Mouse (Mus musculus): ENCODE results near the gene Myrf. TPM values are rescaled to one million over a fixed set of nuclear protein-coding genes. Genes with fewer than 3 reads are reported as not detected.
A peak's percentile ranks its signal among the peaks of the same experiment; 100 is the strongest.

Myrf gene
- polyA plus RNA-seq, 1 experiment from 2014 or later: 16.2 TPM

- Histone ChIP-seq H3K27me3 (replicated peaks) (peaks cover 41% of the 10 kb centered on the region), H3K9me3 (replicated peaks) (no peaks in the 10 kb centered on the region), H3K9ac (no peak overlapping the region), H3K27ac (ENCODE audit: poor library complexity, severe bottlenecking) (no peak overlapping the region), H3K4me2 (no peak overlapping the region), H3K4me1 (replicated peaks) (peaks cover 23% of the 10 kb centered on the region), H3K4me3 (no peak overlapping the region), H3K36me3 (no peaks in the 10 kb centered on the region)
- peak; percentile 54 for ATAC-seq (ENCODE audit: insufficient number of reproducible peaks, low FRiP score)
- 20% methylated on average over 6 of the region's 6 CpGs for WGBS
Measured at GRCm38 (mm10) chr19:10247165-10247564, 6.6 kb upstream of the Myrf start.

DNA sequence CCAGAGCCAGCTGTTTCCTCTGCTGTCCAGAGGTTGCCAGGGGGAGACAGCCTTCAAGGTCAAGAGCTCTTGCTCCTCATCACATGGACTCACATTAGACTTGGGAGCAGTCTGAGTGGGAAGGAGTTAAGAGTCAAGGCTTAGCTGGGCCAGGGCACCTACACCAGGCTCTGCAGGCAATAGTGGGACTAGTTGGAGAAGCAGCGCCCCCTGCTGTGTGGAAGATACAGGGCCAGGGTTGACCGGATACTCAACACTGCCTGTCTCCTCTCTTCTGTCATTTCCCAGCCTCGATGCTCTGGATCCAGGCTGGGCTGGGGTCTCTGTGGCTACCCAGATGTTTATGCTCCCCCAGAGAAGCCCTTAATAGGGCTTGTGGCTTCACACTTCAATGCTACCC, 3.6 kb upstream of the Myrf start:
- no peaks in the 10 kb centered on the region for H3K9me3 ChIP-seq (replicated peaks)
- no peak overlapping the region for H3K9ac ChIP-seq
- peaks cover 28% of the 10 kb centered on the region for H3K27me3 ChIP-seq (replicated peaks)
- no peak overlapping the region for H3K27ac ChIP-seq (ENCODE audit: poor library complexity, severe bottlenecking)
- no peaks in the 10 kb centered on the region for H3K36me3 ChIP-seq
- H3K4me1 ChIP-seq (replicated peaks): peaks cover 40% of the 10 kb centered on the region
- ATAC-seq (ENCODE audit: insufficient number of reproducible peaks, low FRiP score): no peak
- H3K4me3 ChIP-seq: no peak overlapping the region
- no peak overlapping the region for H3K4me2 ChIP-seq
- WGBS: 14% methylated on average over 3 of the region's 3 CpGs

DNA sequence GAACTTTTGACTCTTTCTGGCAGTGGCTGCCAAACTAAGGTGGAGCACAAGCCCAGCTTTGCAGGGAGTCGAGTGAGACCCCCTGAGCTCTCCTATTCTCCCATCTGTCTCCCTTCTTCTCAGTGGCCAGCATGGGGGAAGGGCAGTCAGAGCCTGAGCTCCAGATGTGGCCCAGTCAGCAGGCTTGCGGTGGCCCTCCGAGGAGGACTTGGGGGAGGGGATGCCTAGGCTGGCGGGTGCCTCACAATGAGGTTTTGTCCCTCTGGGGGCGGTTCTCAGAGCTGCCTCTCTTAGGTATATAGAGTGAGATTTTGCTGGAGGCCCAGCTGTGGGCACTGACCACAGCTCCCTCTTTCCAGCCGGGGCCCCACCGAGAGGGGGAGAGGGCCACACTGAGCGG, 2.4 kb upstream of the Myrf start:
- no peak overlapping the region for H3K4me2 ChIP-seq
- no peaks in the 10 kb centered on the region for H3K9me3 ChIP-seq (replicated peaks)
- no peak overlapping the region for H3K9ac ChIP-seq
- no peak overlapping the region for H3K4me3 ChIP-seq
- H3K27me3 ChIP-seq (replicated peaks): peaks cover 23% of the 10 kb centered on the region
- no peak overlapping the region for H3K27ac ChIP-seq (ENCODE audit: poor library complexity, severe bottlenecking)
- 9% methylated on average over 8 of the region's 8 CpGs for WGBS
- H3K4me1 ChIP-seq (replicated peaks): peaks cover 47% of the 10 kb centered on the region
- no peak for ATAC-seq (ENCODE audit: insufficient number of reproducible peaks, low FRiP score)
- no peaks in the 10 kb centered on the region for H3K36me3 ChIP-seq

DNA sequence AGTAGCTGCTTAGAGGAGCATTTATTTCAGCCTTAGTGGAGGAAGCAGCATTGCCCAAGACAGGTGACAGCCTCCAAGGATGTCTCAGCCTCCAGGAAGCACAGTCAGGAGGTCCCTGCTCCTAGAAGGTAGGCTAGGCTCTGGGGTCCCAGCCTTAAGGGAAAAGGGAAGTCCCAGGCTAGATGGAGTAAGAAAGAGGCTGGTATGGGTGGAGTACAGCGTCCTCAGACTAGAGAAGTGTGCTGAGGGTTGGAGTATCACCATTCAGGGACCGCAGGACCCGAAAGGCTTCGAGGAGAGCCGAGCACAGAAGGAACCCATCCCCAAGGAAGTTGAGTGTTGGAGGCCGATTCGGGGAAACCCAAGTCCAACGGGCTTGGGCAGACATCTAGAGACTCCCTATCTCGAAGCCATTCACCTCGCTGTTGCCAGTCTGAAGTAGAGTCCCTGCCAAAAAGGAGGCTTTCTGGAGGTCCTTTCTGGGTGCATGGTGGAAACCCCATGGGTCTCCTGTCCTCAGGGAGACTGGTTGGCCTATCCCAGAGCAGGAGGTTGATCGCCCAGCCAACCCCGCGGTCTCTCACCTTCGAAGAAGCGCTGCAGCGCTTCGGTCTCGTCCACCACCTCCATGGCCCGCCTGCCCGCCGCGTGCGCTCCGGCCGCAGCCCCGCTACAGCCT, 434 bp downstream of the Myrf start:
- peak overlapping the region; percentile 75 for H3K9ac ChIP-seq
- H3K27ac ChIP-seq (ENCODE audit: poor library complexity, severe bottlenecking): peak overlapping the region; percentile 45
- no peaks in the 10 kb centered on the region for H3K36me3 ChIP-seq
- no peak for ATAC-seq (ENCODE audit: insufficient number of reproducible peaks, low FRiP score)
- H3K4me2 ChIP-seq: peak overlapping the region; percentile 77
- peaks cover 10% of the 10 kb centered on the region for H3K27me3 ChIP-seq (replicated peaks)
- H3K9me3 ChIP-seq (replicated peaks): no peaks in the 10 kb centered on the region
- WGBS: 2% methylated on average over 26 of the region's 26 CpGs
- H3K4me3 ChIP-seq: peak overlapping the region; percentile 53
- peaks cover 45% of the 10 kb centered on the region for H3K4me1 ChIP-seq (replicated peaks)

- peaks cover 45% of the 10 kb centered on the region for H3K4me1 ChIP-seq (replicated peaks)
- H3K27ac ChIP-seq (ENCODE audit: poor library complexity, severe bottlenecking): peak overlapping the region; percentile 53
- H3K27me3 ChIP-seq (replicated peaks): peaks cover 10% of the 10 kb centered on the region
- H3K4me3 ChIP-seq: peak overlapping the region; percentile 53
- H3K9me3 ChIP-seq (replicated peaks): no peaks in the 10 kb centered on the region
- WGBS: 9% methylated on average over 2 of the region's 2 CpGs
- no peaks in the 10 kb centered on the region for H3K36me3 ChIP-seq
- H3K4me2 ChIP-seq: peak overlapping the region; percentile 77
- H3K9ac ChIP-seq: peak overlapping the region; percentile 75
- ATAC-seq (ENCODE audit: insufficient number of reproducible peaks, low FRiP score): no peak
Measured at GRCm38 (mm10) chr19:10239419-10239818, 1.1 kb downstream of the Myrf start.

DNA sequence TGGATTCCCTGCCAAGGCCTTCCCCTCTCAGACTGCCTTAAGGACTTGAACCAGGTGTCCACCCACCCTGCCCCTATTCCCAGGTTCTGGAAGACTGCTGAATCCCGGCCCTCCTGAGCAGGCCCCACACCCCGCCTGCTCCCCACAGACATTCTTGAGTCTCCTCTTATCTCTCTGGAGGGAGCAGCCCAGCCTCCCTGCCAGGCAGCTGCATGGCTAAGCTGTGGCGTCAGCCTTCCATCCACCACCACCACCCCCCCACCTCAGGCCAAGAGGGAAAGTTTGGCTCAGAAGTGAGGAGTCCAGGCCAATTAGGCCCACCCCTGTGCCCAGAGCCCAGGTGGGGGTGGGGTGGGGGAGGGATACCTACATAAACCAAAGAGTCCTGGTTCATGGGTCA, 2.1 kb downstream of the Myrf start:
- Histone ChIP-seq H3K9ac (0 out of 2 replicates have a peak overlapping the region, but pooled peaks have one; percentile 20), H3K27me3 (replicated peaks) (peaks cover 10% of the 10 kb centered on the region), H3K4me2 (peak overlapping the region; percentile 77), H3K4me3 (no peak overlapping the region), H3K9me3 (replicated peaks) (no peaks in the 10 kb centered on the region), H3K27ac (ENCODE audit: poor library complexity, severe bottlenecking) (peak overlapping the region; percentile 61), H3K4me1 (replicated peaks) (peaks cover 45% of the 10 kb centered on the region), H3K36me3 (no peaks in the 10 kb centered on the region)
- peak; percentile 16; the same call in 1 of the 2 replicates for ATAC-seq (ENCODE audit: insufficient number of reproducible peaks, low FRiP score)
- 27% methylated on average over 3 of the region's 3 CpGs for WGBS

- 75% methylated on average over 9 of the region's 9 CpGs for WGBS
- Histone ChIP-seq H3K27me3 (replicated peaks) (peaks cover 20% of the 10 kb centered on the region), H3K9ac (no peak overlapping the region), H3K4me1 (replicated peaks) (peaks cover 50% of the 10 kb centered on the region), H3K27ac (ENCODE audit: poor library complexity, severe bottlenecking) (no peak overlapping the region), H3K4me2 (no peak overlapping the region), H3K9me3 (replicated peaks) (no peaks in the 10 kb centered on the region), H3K4me3 (no peak overlapping the region), H3K36me3 (no peaks in the 10 kb centered on the region)
- ATAC-seq (ENCODE audit: insufficient number of reproducible peaks, low FRiP score): no peak
Measured at GRCm38 (mm10) chr19:10235784-10236565, 4.6 kb downstream of the Myrf start.

- H3K4me3 ChIP-seq: no peak overlapping the region
- no peak overlapping the region for H3K9ac ChIP-seq
- no peak overlapping the region for H3K4me2 ChIP-seq
- no peaks in the 10 kb centered on the region for H3K36me3 ChIP-seq
- peak overlapping the region; percentile 13; the same call in 1 of the 2 replicates for H3K27ac ChIP-seq (ENCODE audit: poor library complexity, severe bottlenecking)
- peaks cover 32% of the 10 kb centered on the region for H3K4me1 ChIP-seq (replicated peaks)
- peaks cover 11% of the 10 kb centered on the region; the same call in 1 of the 2 replicates for H3K27me3 ChIP-seq (replicated peaks)
- no peaks in the 10 kb centered on the region for H3K9me3 ChIP-seq (replicated peaks)
- 52% methylated on average over 9 of the region's 9 CpGs for WGBS
- ATAC-seq (ENCODE audit: insufficient number of reproducible peaks, low FRiP score): no peak
Measured at GRCm38 (mm10) chr19:10232327-10233017, 8.1 kb downstream of the Myrf start.

- Histone ChIP-seq H3K4me1 (replicated peaks) (peaks cover 32% of the 10 kb centered on the region), H3K4me2 (no peak overlapping the region), H3K4me3 (no peak overlapping the region), H3K27ac (ENCODE audit: poor library complexity, severe bottlenecking) (peak overlapping the region; percentile 28; the same call in 1 of the 2 replicates), H3K9ac (no peak overlapping the region), H3K27me3 (replicated peaks) (peaks cover 11% of the 10 kb centered on the region; the same call in 1 of the 2 replicates), H3K9me3 (replicated peaks) (no peaks in the 10 kb centered on the region), H3K36me3 (no peaks in the 10 kb centered on the region)
- 25% methylated on average over 5 of the region's 5 CpGs for WGBS
- ATAC-seq (ENCODE audit: insufficient number of reproducible peaks, low FRiP score): no peak
Measured at GRCm38 (mm10) chr19:10231871-10232270, 8.7 kb downstream of the Myrf start.

DNA sequence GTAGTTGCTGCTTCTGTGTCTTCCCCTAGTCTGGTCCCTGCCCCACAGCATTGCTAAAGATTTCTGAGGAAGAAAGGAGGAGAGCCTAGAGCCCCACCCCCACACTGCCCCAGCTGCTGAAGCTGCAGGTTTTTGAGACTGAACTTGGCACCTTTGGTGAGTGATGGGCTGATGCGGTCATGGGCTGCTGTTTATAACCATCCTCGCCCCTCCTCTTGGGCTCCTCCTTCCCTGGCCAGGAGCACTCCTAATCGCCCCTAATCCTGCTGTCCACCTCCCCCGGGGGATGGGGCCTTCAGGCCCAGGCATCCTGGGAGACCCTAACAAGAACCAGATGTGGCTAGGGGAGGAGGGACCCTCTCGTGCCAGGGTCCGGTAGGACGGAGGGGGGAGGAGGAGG, 9.5 kb downstream of the Myrf start:
- Histone ChIP-seq H3K27ac (ENCODE audit: poor library complexity, severe bottlenecking) (peak overlapping the region; percentile 28; the same call in 1 of the 2 replicates), H3K4me2 (no peak overlapping the region; the same call in 1 of the 2 replicates), H3K27me3 (replicated peaks) (peaks cover 11% of the 10 kb centered on the region; the same call in 1 of the 2 replicates), H3K4me1 (replicated peaks) (peaks cover 28% of the 10 kb centered on the region), H3K36me3 (no peaks in the 10 kb centered on the region), H3K4me3 (no peak overlapping the region), H3K9me3 (replicated peaks) (no peaks in the 10 kb centered on the region), H3K9ac (no peak overlapping the region)
- WGBS: 12% methylated on average over 7 of the region's 7 CpGs
- ATAC-seq (ENCODE audit: insufficient number of reproducible peaks, low FRiP score): 0 out of 2 replicates have a peak, but pooled peaks have one; percentile 29

GRCm38 (mm10) chr19:10225767-10226166, 14.8 kb downstream of the Myrf start:
- Histone ChIP-seq H3K4me1 (replicated peaks) (peaks cover 47% of the 10 kb centered on the region), H3K4me3 (no peak overlapping the region), H3K9ac (no peak overlapping the region), H3K36me3 (no peaks in the 10 kb centered on the region), H3K27me3 (replicated peaks) (no peaks in the 10 kb centered on the region), H3K4me2 (no peak overlapping the region), H3K9me3 (replicated peaks) (no peaks in the 10 kb centered on the region), H3K27ac (ENCODE audit: poor library complexity, severe bottlenecking) (no peak overlapping the region)
- 51% methylated on average over 4 of the region's 4 CpGs for WGBS
- ATAC-seq (ENCODE audit: insufficient number of reproducible peaks, low FRiP score): no peak
